Mouse (Mus musculus): ENCODE measurements around the gene Cep164. TPM values are rescaled to one million over a fixed set of nuclear protein-coding genes. Genes with fewer than 3 reads are reported as not detected.

The Cep164 gene
- total RNA-seq, 2 experiments from 2014 or later = 5.7 to 6.5 TPM

Other genes starting within 250 kb of the Cep164 start
- 10 to 100 TPM; 23.4 to 25.0 TPM for gene Bace1, start 9.9 kb upstream of the Cep164 start, total RNA-seq (2021)
- gene Pcsk7, start 77.8 kb upstream of the Cep164 start, total RNA-seq (2021) = 10 to 100 TPM; 13.2 to 13.5 TPM
- gene Rnf214, start 78.2 kb upstream of the Cep164 start, total RNA-seq (2021) = 10 to 100 TPM; 31.7 to 35.2 TPM
- gene Tagln, start 107.4 kb upstream of the Cep164 start, total RNA-seq (2021) = 10 to 100 TPM; 68.3 to 71.6 TPM
- 10 to 100 TPM; 57.6 to 67.8 TPM for gene Sidt2, start 126.6 kb upstream of the Cep164 start, total RNA-seq (2021)
- 10 to 100 TPM; 52.3 to 58.0 TPM for gene Pafah1b2, start 184.0 kb upstream of the Cep164 start, total RNA-seq (2021)
- gene Sik3, start 184.1 kb upstream of the Cep164 start, total RNA-seq (2021) = 10 to 100 TPM; 67.9 to 69.1 TPM

Data from heart, adult 18-20 months (tissue).